Mouse (Mus musculus): ENCODE data around the gene Tubgcp5. TPM values are rescaled to one million over a fixed set of nuclear protein-coding genes. Genes with fewer than 3 reads are reported as not detected.

Tubgcp5 gene
- total and polyA plus RNA-seq, 3 experiments = 13.0 to 28.8 (median 24.1) TPM

DNA sequence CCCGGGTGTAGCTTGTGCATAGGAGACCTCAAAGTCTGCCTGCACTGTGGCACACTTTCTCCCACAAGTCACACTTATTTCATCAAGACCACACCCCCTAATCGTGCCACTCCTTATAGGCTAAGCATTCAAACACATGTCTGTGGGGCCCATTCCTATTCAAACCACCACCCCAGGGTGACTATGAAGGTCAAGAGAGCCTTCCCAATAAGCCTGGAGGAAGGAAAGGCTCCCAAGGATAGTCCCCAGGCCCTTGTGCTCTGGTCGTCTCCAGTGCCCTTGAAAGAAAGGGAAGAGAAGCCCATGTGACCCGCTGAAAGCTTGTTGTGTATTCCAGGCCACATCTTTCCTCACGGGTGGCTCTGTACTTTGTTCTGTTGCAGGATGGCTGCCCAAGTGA is 77.5 kb downstream of the Tubgcp5 start:
- Histone ChIP-seq H3K9ac (ENCODE audit: insufficient read depth, low read depth) (no peak overlapping the region), H3K79me2 (replicated peaks; ENCODE audit: control insufficient read depth, extremely low read depth, insufficient read depth, poor library complexity, severe bottlenecking) (0 out of 2 replicates have a peak, but pooled peaks cover 2% of the 10 kb centered on the region), H3K9me3 (replicated peaks; ENCODE audit: low read length) (no peaks in the 10 kb centered on the region), H3K27ac (ENCODE audit: insufficient read depth, low read depth) (no peak overlapping the region), H3K27me3 (replicated peaks) (no peaks in the 10 kb centered on the region), H3K4me1 (ENCODE audit: control insufficient read depth in 1 of 2, insufficient read depth in 2 of 2) (peaks cover 2 to 24% of the 10 kb centered on the region in 2 experiments), H3K4me2 (ENCODE audit: insufficient read depth, low read depth, poor library complexity, severe bottlenecking) (no peak overlapping the region), H3K36me3 (replicated peaks in 1 of 2; ENCODE audit: control insufficient read depth in 1 of 2, insufficient read depth in 1 of 2, low read length in 1 of 2) (peaks cover 26 to 42% of the 10 kb centered on the region in 2 experiments), H3K4me3 (replicated peaks in 1 of 3; ENCODE audit: low read depth in 2 of 3, low read length in 2 of 3, poor library complexity in 1 of 3) (no peak overlapping the region)
- in situ Hi-C loops (cut with MboI; ENCODE audit: low pct_ligation_motif_present, low pct_unique_long_range_greater_than_20kb, low sequenced_read_pairs) (no loop called here), dilution Hi-C loops (cut with MboI; ENCODE audit: extremely low pct_ligation_motif_present, extremely low pct_unique_long_range_greater_than_20kb, low sequenced_read_pairs) (no loop called here)
- no peak for DNase-seq (ENCODE audit: extremely low read depth)
- TF ChIP-seq USF1 (IDR thresholded peaks at IDR 0.05; ENCODE audit: low read depth, low read length) (no peak), IRF4 (IDR thresholded peaks at IDR 0.05; ENCODE audit: low read depth, low read length) (no peak), HCFC1 (IDR thresholded peaks at IDR 0.05; ENCODE audit: low read depth, low read length) (no peak), EP300 (IDR thresholded peaks at IDR 0.05; ENCODE audit: low read length) (no peak)

DNA sequence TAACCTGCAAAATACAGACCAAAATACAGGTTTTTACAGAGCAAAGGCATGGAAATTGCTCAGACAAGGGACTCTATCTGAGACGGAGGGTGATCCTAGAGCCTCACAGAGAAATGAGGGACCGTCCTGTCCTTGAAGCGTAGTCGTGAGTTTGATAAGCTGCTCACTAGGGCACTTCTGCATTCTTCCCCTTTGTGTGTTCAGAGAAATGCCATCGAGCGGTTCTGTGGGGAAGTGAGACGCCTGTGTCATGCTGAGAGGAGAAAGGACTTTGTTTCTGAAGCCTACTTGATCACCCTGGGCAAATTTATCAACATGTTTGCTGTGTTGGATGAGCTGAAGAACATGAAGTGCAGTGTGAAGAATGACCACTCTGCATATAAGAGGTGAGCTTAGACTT is 80.7 kb downstream of the Tubgcp5 start:
- Histone ChIP-seq H3K27me3 (replicated peaks) (no peaks in the 10 kb centered on the region), H3K9ac (ENCODE audit: insufficient read depth, low read depth) (no peak overlapping the region), H3K4me1 (ENCODE audit: control insufficient read depth in 1 of 2, insufficient read depth in 2 of 2) (peaks cover 0 to 7% of the 10 kb centered on the region in 2 experiments; a peak in 1 of 4 replicates), H3K4me3 (replicated peaks in 1 of 3; ENCODE audit: low read depth in 2 of 3, low read length in 2 of 3, poor library complexity in 1 of 3) (no peak overlapping the region), H3K27ac (ENCODE audit: insufficient read depth, low read depth) (no peak overlapping the region), H3K9me3 (replicated peaks; ENCODE audit: low read length) (no peaks in the 10 kb centered on the region), H3K79me2 (replicated peaks; ENCODE audit: control insufficient read depth, extremely low read depth, insufficient read depth, poor library complexity, severe bottlenecking) (no peaks in the 10 kb centered on the region), H3K36me3 (replicated peaks in 1 of 2; ENCODE audit: control insufficient read depth in 1 of 2, insufficient read depth in 1 of 2, low read length in 1 of 2) (peaks cover 38 to 72% of the 10 kb centered on the region in 2 experiments), H3K4me2 (ENCODE audit: insufficient read depth, low read depth, poor library complexity, severe bottlenecking) (no peak overlapping the region)
- DNase-seq (ENCODE audit: extremely low read depth) = no peak
- TF ChIP-seq MXI1 (IDR thresholded peaks at IDR 0.05; ENCODE audit: low read depth, low read length) = no peak
- no peak for TF ChIP-seq MEF2A (IDR thresholded peaks at IDR 0.05; ENCODE audit: borderline replicate concordance, low read depth, low read length)
- no peak for TF ChIP-seq UBTF (IDR thresholded peaks at IDR 0.05; ENCODE audit: low read depth, low read length)
- no peak for TF ChIP-seq PAX5 (IDR thresholded peaks at IDR 0.05; ENCODE audit: low read length)
- TF ChIP-seq CHD2 (IDR thresholded peaks at IDR 0.05; ENCODE audit: low read length) = no peak
- TF ChIP-seq BHLHE40 (IDR thresholded peaks at IDR 0.05; ENCODE audit: low read depth, low read length) = no peak
- TF ChIP-seq MAX (IDR thresholded peaks at IDR 0.05; ENCODE audit: low read length) = no peak
- no peak for TF ChIP-seq NELFE (IDR thresholded peaks at IDR 0.05; ENCODE audit: low read depth, low read length)
- no peak for TF ChIP-seq CHD1 (IDR thresholded peaks at IDR 0.05; ENCODE audit: low read depth, low read length)
- TF ChIP-seq ELF1 (IDR thresholded peaks at IDR 0.05; ENCODE audit: low read depth, low read length) = no peak
- TF ChIP-seq GABPA (IDR thresholded peaks at IDR 0.05; ENCODE audit: insufficient replicate concordance, low read depth, low read length) = no peak
- TF ChIP-seq TBP (conservative IDR thresholded peaks at IDR 0.05; ENCODE audit: low read depth, low read length) = no peak
- TF ChIP-seq POLR2A (IDR thresholded peaks at IDR 0.05; ENCODE audit: low read depth, low read length) = no peak
- TF ChIP-seq TCF12 (IDR thresholded peaks at IDR 0.05; ENCODE audit: low read depth, low read length) = no peak
- no peak for TF ChIP-seq POLR2AphosphoS2 (IDR thresholded peaks at IDR 0.05; ENCODE audit: low read depth, low read length)
- TF ChIP-seq SMC3 (IDR thresholded peaks at IDR 0.05; ENCODE audit: low read depth, low read length) = no peak
- TF ChIP-seq HCFC1 (IDR thresholded peaks at IDR 0.05; ENCODE audit: low read depth, low read length) = no peak
- in situ Hi-C loops (cut with MboI; ENCODE audit: low pct_ligation_motif_present, low pct_unique_long_range_greater_than_20kb, low sequenced_read_pairs) (no loop called here), dilution Hi-C loops (cut with MboI; ENCODE audit: extremely low pct_ligation_motif_present, extremely low pct_unique_long_range_greater_than_20kb, low sequenced_read_pairs) (no loop called here)

Measured in CH12.LX (cell line).